Mouse (Mus musculus) neural tube, postnatal 0 days (tissue): ENCODE measurements around the gene Fkbp6. TPM values are rescaled to one million over a fixed set of nuclear protein-coding genes. Genes with fewer than 3 reads are reported as not detected.

Experiments
- microRNA-seq: library from miRNA; unstranded; fragments of <30 nt; microRNA quantifications from one replicate; pipeline ENCODE4, GENCODE M21; 2016
- polyA plus RNA-seq: library from polyadenylated mRNA; unstranded; fragments of >200 nt; fragmentation: Nextera tagmentation; extraction: Ambion mirVana; gene quantifications from 2 replicates; pipeline ENCODE4 v1.2.1, GENCODE M21; 2015

Fkbp6 gene
- 0.65 TPM in 1 of 2 replicates, not detected in the other for polyA plus RNA-seq

DNA sequence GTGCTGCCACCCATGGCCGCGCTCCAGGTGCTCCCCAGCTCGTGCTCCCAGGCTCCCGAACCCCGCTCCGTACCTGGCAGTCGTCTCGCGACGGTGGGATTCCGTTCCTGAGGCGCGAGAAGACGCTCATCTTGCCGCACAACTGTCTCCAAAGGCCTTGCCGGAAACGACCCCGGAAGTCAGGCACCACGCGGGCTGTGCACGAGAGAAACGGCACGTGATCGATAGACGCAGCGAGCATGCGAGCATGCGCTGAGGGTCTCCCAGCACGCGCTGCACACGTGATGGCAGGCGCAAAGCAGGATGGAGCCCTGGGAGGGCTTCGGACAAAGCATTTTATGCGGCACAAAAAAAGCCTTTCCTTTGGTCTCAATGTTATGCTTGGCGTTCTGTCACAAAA lies at the start of gene Fkbp6:
TSS of gene Fkbp6 (minus strand) at position 183 of the 400 bp plus-strand sequence.

GRCm38 (mm10) chr5:135394004-135394823 lies 44.4 kb upstream of the Fkbp6 start, which contains the start of gene Pom121:
Gene Pom121, minus strand, starts transcription at chr5:135394546.

GRCm38 (mm10) chr5:135369787-135370654 lies 20.2 kb upstream of the Fkbp6 start, which contains the start of gene Nsun5:
Gene Nsun5, plus strand, starts transcription at chr5:135369953.

DNA sequence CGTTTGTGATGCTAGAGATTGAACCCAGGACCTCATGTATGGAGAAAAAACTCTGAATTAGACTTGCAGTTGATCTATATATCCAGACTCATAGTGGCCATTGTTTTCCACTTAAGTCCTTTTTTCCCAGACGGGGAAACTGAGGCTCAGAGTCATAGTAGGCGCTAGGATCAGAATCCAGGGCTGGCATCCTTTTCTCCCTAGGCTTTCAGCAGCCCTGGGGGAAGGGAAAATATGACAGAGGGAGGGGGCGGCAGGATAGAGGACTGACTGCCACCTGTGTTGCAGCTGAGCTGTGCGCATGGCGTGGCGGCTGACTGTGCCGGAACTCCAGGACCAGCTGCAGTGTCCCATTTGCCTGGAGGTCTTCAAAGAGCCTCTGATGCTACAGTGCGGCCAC lies 3.2 kb upstream of the Fkbp6 start, which contains the start of gene Trim50:
TSS of gene Trim50 (plus strand) at position 301 of the 400 bp plus-strand sequence.

DNA sequence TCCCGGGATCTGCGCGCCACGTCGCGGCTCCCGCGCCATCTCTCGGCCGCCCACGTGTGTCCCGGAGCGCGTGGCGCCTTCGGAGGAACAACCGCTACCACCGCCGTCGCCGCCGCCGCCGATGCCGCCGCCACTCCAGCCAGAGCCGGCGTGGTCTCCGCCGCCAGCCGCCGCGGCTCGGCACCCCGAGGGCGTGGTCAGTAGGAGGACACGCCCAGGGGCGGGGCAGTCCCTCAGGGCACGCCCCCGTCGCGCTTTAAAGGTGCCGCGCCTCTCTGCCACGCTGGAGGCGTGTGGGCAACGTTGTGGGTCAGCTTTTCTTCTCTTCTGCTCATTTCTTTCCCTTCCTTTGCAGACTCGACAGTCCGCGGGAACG lies 98.8 kb downstream of the Fkbp6 start, which contains the start of gene Fzd9:
TSS of gene Fzd9 (minus strand) at position 152 of the 376 bp plus-strand sequence.

Small RNA genes lying within 50 kb of the gene (microRNA-seq; reads per million reads assigned to microRNA genes)
- gene Mir7033: 0.87 reads per million

Other genes starting within 250 kb of the Fkbp6 start
- 10.6 and 12.5 TPM in 2 replicates for gene Tbl2, start 200.4 kb downstream of the Fkbp6 start, polyA plus RNA-seq
- 38.0 and 40.4 TPM in 2 replicates for gene Bcl7b, start 181.8 kb downstream of the Fkbp6 start, polyA plus RNA-seq
- gene Baz1b, start 162.8 kb downstream of the Fkbp6 start, polyA plus RNA-seq: 16.2 and 17.8 TPM in 2 replicates
- 19.2 and 20.2 TPM in 2 replicates for gene Fzd9, start 98.8 kb downstream of the Fkbp6 start, polyA plus RNA-seq
- 0.10 and 0.20 TPM in 2 replicates for gene Trim50, start 3.3 kb upstream of the Fkbp6 start, polyA plus RNA-seq
- gene Nsun5, start 19.9 kb upstream of the Fkbp6 start, polyA plus RNA-seq: 20.3 and 22.7 TPM in 2 replicates
- gene Pom121, start 44.5 kb upstream of the Fkbp6 start, polyA plus RNA-seq: 8.0 and 9.4 TPM in 2 replicates
- gene Hip1, start 195.1 kb upstream of the Fkbp6 start, polyA plus RNA-seq: 32.1 and 36.3 TPM in 2 replicates
- not detected in 2 replicates for gene Ccl26, start 213.5 kb upstream of the Fkbp6 start, polyA plus RNA-seq
- gene Ccl24, start 223.0 kb upstream of the Fkbp6 start, polyA plus RNA-seq: 2.1 and 6.8 TPM in 2 replicates